Mouse (Mus musculus) ES-CJ7 (cell line): ENCODE results near the gene Tmem110.

Source experiments
- DNase-seq: peaks from one replicate; pipeline ENCODE4 v3.0.0; 2011; ENCODE audit warnings: low read depth, low spot score

Gene Tmem110

DNA sequence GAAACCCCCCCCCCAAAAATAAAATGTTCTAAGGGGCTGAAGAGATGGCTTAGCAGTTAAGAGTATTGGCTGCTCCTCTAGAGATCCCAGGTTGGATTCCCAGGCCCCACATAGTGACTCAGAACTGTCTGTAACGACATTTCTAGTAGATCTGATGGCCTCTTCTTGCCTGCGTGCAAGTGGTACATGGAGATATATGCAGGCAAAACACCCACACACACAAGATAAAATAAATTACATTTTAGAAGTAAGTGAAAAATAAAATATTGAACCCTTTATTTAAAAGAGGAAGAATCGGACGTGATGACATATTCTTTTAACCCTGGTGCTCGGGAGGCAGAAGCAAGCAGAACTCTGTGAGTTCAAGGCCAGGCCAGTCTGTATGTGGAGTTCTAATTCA is 77.2 kb downstream of the Tmem110 start:
- DNase-seq, result no peak

DNA sequence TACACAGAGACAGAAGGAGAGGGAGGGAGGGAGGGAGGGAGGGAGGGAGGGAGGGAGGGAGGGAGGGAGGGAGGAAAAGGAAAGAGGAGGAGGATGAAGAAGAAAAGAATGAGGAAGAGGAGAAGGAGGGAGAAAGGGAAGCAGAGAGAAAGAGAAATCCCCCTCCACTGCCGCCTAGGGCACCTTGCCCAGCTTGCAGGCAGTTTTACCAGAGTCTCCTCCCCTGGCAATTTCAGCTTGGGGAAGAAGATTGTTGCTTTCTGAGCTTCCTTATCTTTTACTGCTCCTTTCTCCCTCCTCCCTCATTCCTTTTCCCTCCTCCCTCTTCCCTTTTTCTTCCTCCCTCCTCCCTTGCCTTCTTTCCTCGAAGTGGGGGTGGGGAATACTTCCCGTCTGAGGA is 77.6 kb downstream of the Tmem110 start:
- no peak for DNase-seq

DNA sequence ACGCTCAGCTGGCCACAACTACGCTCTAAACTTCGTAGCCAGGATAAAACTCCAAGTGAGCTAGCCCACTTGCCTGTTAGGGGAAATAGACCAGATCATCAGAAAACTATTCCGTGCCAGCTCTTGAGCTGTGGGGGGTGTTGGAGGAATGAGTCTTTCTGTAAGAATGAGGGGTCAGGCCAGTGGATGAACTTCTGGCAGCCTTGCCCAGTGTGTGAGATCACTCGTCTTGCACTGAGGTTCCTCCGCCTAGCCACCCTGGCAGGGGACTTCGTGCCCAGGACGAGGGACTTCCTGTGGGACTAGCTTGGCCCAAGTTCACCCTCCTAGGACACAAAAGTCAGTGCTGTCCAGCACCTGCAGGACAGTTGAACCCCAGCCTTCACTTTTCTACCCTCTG is 78.9 kb downstream of the Tmem110 start:
- DNase-seq, result no peak

DNA sequence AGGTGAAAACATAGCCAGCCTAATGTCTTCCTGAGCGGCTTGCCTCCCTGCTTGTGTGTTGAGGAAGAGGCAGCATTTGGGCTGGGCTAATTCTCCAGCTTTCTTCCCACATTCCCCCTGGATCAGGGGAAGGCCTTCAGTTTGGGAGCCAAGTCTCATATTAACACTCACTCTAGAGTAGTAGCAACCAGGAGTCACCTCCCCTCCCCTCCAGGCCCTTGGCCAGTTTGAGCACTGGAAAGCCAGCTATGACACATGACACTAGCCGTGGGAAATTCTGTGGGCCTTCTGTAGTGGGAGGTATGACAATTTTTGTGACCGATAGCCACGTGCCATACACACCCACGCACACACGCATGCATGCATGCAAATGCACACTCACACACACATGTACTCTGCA is 80.6 kb downstream of the Tmem110 start:
- no peak for DNase-seq

DNA sequence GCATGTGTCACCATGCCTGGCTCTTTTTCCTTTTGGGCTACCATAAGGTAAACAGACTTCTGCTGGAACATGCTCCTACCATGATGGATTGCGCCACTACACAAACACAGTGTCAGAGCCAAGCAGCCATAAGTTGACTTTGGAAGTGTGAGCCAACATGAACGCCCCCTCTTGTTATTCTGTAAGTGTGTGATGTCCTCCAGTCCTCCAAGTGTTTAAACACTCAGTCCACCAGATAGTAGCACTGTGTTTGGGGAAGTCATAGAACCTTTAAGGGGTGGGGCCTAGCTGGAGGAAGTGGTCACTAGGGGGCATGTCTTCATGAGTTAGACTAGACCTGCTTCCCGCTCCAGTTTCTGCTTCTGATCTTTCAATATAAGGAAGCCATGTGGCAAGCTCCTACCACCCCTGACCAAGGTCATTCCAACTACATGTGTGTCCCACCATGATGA is 82.5 kb downstream of the Tmem110 start:
- no peak for DNase-seq

DNA sequence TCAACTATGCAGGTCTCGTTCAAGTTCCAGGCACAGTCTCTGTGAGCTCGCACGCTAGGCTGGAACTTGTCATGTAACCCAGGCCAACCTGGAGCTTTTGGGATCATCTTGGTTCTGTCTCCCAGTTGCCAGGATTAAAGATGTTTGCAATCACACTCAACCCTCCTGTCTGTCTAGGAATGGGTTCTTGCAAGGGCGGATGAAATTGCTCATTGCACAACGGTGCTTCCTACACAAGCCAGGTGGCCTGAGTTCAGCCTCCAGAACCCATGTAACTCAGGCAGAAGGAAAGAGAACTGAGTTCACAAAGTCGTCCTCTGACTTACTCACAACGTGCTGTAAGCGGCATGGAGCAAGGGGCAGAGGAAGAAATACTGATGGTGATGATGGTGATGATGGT is 85.8 kb downstream of the Tmem110 start:
- DNase-seq, result no peak

DNA sequence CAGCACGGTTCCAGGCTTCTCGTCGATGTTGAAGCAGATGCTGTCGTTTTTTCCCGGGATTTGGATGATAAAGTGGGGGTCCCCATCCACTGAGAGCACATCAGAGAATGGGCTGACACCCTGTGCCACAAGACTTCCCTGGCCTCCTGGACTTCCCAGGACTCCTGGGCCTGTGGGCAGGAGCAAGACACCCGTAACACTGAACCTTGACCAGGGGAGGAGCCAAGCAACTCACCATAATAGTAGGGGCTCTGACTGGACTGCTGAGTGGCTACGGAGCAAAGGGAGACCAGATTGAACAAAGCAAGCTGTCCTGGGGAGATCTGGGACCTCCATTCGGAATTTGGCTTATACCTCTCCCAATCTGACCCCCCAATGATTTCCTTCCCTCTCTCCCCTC is 87.3 kb downstream of the Tmem110 start:
- no peak for DNase-seq

DNA sequence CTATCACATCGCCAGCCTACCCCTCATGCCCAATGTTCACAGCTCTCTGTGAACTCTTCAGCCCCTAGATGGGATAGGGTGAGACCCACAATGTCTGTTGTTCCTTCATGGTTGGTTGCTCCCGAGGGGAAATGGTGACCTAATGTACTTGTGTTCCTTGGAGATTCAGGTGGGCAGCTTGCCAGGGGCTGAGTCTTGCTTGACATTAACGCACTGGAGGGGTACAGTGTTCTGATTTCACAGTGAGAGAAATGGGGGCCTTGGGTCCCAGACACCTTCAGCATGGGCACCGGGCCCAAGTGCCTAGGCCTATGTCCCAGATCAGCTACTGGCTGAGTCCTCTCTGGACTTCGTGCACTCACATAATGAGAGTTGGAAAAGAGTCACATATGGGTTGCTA is 88.0 kb downstream of the Tmem110 start:
- DNase-seq, result no peak

DNA sequence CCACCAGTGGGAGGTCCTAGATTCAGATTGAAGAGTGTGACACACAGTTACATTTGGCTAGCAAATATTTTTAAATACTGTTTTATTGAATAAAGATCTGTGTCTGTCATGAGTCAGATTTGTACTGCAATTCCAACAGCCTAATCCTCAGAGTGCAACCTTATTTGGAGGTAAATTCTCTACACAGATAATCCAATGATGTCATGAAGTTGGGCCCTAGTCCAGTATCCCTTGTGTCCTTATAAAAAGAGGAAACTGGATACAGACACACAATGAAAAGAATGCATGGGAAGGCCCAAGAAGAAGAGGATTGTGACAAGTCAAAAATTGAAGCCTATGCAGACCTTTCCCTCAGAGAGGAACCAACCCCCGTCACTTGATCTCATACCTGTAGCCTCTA is 91.1 kb downstream of the Tmem110 start:
- no peak for DNase-seq

DNA sequence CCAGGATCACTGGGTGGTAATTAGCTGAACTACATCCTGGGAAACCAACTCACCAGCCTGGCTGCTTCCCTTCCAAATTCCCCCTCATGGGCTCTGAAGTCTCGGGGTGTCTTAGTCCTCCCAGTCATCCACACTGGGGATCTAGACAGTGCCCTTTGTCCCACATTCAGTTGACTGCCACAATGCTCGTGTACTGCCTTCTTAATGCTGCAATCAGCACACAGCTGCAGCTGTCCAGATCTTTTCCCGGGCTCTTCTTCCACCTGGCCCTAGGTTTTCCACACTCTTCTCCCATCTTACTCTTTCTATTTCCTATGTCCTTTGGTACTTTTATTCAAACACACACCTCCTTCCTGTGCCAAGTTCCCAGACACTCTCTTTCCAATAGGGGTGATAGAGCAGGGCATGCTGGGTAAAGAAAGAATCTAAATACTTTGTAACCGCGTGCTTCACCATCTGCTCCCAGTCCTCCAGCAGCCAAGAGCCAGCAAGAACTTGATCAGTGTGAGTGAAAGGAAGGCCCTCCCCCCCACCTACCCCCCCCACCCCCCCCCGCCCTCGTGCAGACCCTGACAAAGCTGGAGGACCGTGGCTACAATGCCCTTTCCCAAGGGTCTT is 96.8 kb downstream of the Tmem110 start:
- DNase-seq, result no peak

DNA sequence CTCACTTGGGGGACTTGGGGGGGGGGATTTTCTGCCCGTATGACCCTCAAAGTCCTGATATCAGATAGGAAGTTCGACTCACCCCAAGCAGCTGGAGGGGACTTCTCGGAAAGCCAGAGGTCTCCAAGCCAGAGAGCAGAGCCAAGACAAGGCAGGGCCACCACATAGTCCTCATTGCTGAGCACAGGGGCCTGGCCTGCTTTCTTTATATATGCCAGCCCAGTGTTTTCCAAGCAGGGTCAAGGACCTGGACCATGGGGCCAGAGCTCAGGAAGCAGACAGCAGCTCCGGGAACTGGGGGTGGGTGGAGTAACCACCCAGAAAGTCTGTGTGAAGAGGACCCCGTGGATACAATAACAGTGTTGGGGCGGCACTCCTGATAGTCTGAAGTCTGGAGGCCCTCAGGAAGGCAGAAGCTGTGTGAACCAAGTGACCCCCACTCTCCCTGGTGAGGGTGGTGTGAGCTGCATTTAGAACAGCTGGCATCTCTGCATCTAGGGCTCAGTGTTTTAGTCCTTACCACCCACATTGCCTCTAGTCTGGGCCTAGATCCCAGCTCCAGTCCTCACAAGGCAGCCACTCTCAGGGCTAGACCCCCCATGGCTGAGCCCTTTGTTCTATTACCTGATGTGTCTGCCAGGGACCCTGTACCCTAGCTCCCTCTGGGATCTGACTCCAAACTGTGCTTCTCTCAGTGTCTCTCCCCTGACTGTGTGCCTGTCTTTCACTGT is 98.2 kb downstream of the Tmem110 start, which contains the start of gene Itih3:
Gene Itih3, minus strand, starts transcription at position 386 of the 731 bp plus-strand sequence.
- no peak for DNase-seq

DNA sequence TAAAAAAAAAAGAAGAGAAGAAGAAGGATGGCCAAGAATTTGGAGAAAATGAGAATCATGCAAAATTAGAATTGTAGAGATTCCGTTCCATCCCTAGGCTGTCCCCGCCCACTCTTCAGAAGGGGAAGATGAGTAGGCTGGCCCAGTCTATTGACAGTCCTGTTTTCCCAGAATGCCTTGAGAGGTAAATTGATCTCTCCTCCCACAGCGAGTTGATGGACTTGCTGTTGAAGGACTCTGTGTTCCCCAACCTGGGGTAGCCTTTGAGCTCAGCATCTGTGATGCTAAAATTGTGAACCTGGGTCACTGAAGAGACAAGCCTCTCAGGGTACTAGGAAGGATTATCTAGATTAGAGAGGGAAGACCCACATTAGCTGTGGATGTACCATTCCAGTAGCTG is 100.1 kb downstream of the Tmem110 start:
- DNase-seq, result no peak
